Mouse (Mus musculus): ENCODE data around the gene Rgcc. TPM values are rescaled to one million over a fixed set of nuclear protein-coding genes. Genes with fewer than 3 reads are reported as not detected.

The Rgcc gene
- total and polyA plus RNA-seq, 3 experiments: 2.2 to 5.2 (median 2.3) TPM

DNA sequence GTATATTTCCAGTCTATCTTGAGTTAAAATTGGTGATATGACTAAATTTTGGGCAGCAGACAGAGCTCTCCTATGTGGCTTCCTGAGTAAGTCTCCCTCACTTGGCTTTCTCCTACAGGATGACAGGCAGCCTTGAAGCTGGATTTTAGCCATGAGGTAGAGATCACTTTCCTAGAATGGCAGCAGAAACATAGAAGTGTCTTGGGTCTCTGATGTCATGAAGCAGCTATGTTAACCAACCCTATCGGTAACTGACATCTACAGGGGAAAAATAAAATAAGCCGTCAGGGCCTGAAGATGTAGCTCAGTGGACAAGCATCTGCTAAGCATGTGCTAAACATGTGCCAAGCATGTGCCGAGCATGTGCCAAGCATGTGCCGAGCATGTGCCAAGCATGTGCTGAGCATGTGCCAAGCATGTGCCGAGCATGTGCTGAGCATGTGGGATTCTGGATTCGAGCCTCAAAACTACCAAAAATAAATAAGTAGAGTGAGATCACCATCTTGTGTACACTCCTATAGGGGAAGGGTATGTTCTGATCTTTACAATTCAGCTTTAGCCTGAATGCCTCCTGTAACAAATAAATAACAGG is 3.5 kb upstream of the Rgcc start:
- peaks cover 3% of the 10 kb centered on the region for H3K9me3 ChIP-seq (replicated peaks; ENCODE audit: low read length)
- in situ Hi-C loops (cut with MboI; ENCODE audit: low pct_ligation_motif_present, low pct_unique_long_range_greater_than_20kb, low sequenced_read_pairs) (loop anchor here (5.0 to 10.0 kb wide), 2 partner anchors 38 to 180 kb away; no protein-coding TSS in a partner anchor), dilution Hi-C loops (cut with MboI; ENCODE audit: extremely low pct_ligation_motif_present, extremely low pct_unique_long_range_greater_than_20kb, low sequenced_read_pairs) (no loop called here)
- peaks cover 10 to 15% of the 10 kb centered on the region in 2 experiments for H3K4me1 ChIP-seq (ENCODE audit: control insufficient read depth in 1 of 2, insufficient read depth in 2 of 2)
- H3K36me3 ChIP-seq (replicated peaks in 1 of 2; ENCODE audit: control insufficient read depth in 1 of 2, insufficient read depth in 1 of 2, low read length in 1 of 2): no peaks in the 10 kb centered on the region
- no peaks in the 10 kb centered on the region for H3K79me2 ChIP-seq (replicated peaks; ENCODE audit: control insufficient read depth, extremely low read depth, insufficient read depth, poor library complexity, severe bottlenecking)
- TF ChIP-seq MAZ (IDR thresholded peaks at IDR 0.05; ENCODE audit: low read depth, low read length) (no peak), BHLHE40 (IDR thresholded peaks at IDR 0.05; ENCODE audit: low read depth, low read length) (peak; percentile 72)
- H3K9ac ChIP-seq (ENCODE audit: insufficient read depth, low read depth): no peak overlapping the region
- H3K27me3 ChIP-seq (replicated peaks): peaks cover 8% of the 10 kb centered on the region
- H3K27ac ChIP-seq (ENCODE audit: insufficient read depth, low read depth): no peak overlapping the region
- H3K4me3 ChIP-seq (replicated peaks in 1 of 3; ENCODE audit: low read depth in 2 of 3, low read length in 2 of 3, poor library complexity in 1 of 3): no peak overlapping the region
- no peak for DNase-seq (ENCODE audit: extremely low read depth)
- H3K4me2 ChIP-seq (ENCODE audit: insufficient read depth, low read depth, poor library complexity, severe bottlenecking): no peak overlapping the region

DNA sequence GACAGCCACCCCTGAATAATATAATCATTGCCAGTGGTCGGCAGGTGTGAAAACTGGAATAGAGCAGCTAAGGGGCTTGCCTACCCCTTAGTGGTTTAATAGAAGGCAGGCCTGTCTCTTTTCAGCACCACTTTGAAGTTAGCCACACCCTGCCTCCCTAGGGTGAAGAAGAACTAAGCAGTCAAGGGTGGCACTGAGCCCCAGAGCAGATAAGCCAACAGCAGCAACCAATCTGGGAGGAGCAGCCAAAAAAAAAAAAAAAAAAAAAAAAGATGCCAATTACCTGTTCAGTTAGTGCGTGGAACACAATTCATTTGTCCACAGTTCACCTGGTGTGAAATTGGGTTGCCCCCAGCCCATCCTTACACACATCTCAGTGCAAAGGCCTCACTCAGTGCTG is 1.7 kb upstream of the Rgcc start:
- H3K27ac ChIP-seq (ENCODE audit: insufficient read depth, low read depth): no peak overlapping the region
- dilution Hi-C loops (cut with MboI; ENCODE audit: extremely low pct_ligation_motif_present, extremely low pct_unique_long_range_greater_than_20kb, low sequenced_read_pairs): no loop called here

DNA sequence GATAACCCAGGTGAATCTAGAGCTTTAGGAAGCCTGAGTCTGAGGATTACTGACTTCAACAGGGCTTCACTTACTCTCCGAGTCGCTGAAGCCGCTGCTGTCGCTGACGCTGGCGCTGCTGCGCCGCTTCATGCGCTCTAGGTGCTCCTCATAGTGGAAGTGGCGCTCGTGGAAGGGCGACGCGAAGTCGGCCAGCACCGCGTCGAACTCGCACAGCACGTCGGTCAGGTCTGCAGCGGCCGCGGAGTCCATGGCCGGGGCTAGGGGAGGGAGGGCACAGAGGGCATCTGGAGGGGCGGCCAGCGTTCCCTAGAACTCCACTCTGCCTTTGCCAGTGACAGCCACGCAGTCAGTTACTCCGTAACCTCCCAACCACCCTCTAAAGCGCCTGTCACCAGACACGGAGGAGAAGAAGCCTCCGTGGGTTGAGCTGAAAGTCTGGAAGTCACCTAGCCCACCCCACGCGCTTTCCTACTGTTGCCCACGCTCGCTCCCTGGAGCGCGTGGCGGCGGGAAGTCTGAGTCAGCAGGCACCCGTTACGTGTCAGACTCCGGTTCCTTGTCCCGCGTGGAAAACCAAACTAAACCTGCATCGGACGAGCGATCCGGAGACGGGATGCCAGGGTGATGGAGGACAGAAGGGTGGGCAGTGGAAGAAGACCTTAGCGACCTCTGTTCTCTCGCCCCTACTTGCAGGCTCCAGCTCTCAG is 649 bp downstream of the Rgcc start:
- Histone ChIP-seq H3K79me2 (replicated peaks; ENCODE audit: control insufficient read depth, extremely low read depth, insufficient read depth, poor library complexity, severe bottlenecking) (no peaks in the 10 kb centered on the region), H3K27ac (ENCODE audit: insufficient read depth, low read depth) (no peak overlapping the region), H3K27me3 (replicated peaks) (peaks cover 17% of the 10 kb centered on the region), H3K4me3 (replicated peaks in 1 of 3; ENCODE audit: low read depth in 2 of 3, low read length in 2 of 3, poor library complexity in 1 of 3) (peak overlapping the region; percentile 31 to 37 (median 34)), H3K36me3 (replicated peaks in 1 of 2; ENCODE audit: control insufficient read depth in 1 of 2, insufficient read depth in 1 of 2, low read length in 1 of 2) (no peaks in the 10 kb centered on the region), H3K9ac (ENCODE audit: insufficient read depth, low read depth) (no peak overlapping the region), H3K4me1 (ENCODE audit: control insufficient read depth in 1 of 2, insufficient read depth in 2 of 2) (peaks cover 10 to 33% of the 10 kb centered on the region in 2 experiments), H3K4me2 (ENCODE audit: insufficient read depth, low read depth, poor library complexity, severe bottlenecking) (peak overlapping the region; percentile 73), H3K9me3 (replicated peaks; ENCODE audit: low read length) (peaks cover 3% of the 10 kb centered on the region)
- TF ChIP-seq ZMIZ1 (IDR thresholded peaks at IDR 0.05; ENCODE audit: low read depth, low read length) (0 out of 2 replicates have a peak, but pooled peaks have one; percentile 12), POLR2AphosphoS2 (IDR thresholded peaks at IDR 0.05; ENCODE audit: low read depth, low read length) (no peak)
- dilution Hi-C loops (cut with MboI; ENCODE audit: extremely low pct_ligation_motif_present, extremely low pct_unique_long_range_greater_than_20kb, low sequenced_read_pairs) (no loop called here), in situ Hi-C loops (cut with MboI; ENCODE audit: low pct_ligation_motif_present, low pct_unique_long_range_greater_than_20kb, low sequenced_read_pairs) (loop anchor here (5.0 to 10.0 kb wide), 2 partner anchors 33 to 176 kb away; no protein-coding TSS in a partner anchor)
- no peak for DNase-seq (ENCODE audit: extremely low read depth)

More for the DNA sequence above, 1.7 kb upstream of the Rgcc start:
- H3K79me2 ChIP-seq (replicated peaks; ENCODE audit: control insufficient read depth, extremely low read depth, insufficient read depth, poor library complexity, severe bottlenecking): no peaks in the 10 kb centered on the region
- in situ Hi-C loops (cut with MboI; ENCODE audit: low pct_ligation_motif_present, low pct_unique_long_range_greater_than_20kb, low sequenced_read_pairs): loop anchor here (5.0 to 10.0 kb wide), 2 partner anchors 36 to 178 kb away; no protein-coding TSS in a partner anchor
- peaks cover 15% of the 10 kb centered on the region for H3K27me3 ChIP-seq (replicated peaks)
- no peaks in the 10 kb centered on the region for H3K36me3 ChIP-seq (replicated peaks in 1 of 2; ENCODE audit: control insufficient read depth in 1 of 2, insufficient read depth in 1 of 2, low read length in 1 of 2)
- TF ChIP-seq ZNF384 (IDR thresholded peaks at IDR 0.05; ENCODE audit: low read depth, low read length): peak; percentile 28; the same call in 1 of the 2 replicates
- TF ChIP-seq SIN3A (IDR thresholded peaks at IDR 0.05; ENCODE audit: low read length): no peak
- H3K4me2 ChIP-seq (ENCODE audit: insufficient read depth, low read depth, poor library complexity, severe bottlenecking): no peak overlapping the region
- no peak overlapping the region for H3K9ac ChIP-seq (ENCODE audit: insufficient read depth, low read depth)
- H3K9me3 ChIP-seq (replicated peaks; ENCODE audit: low read length): peaks cover 3% of the 10 kb centered on the region
- DNase-seq (ENCODE audit: extremely low read depth): no peak
- no peak overlapping the region for H3K4me3 ChIP-seq (replicated peaks in 1 of 3; ENCODE audit: low read depth in 2 of 3, low read length in 2 of 3, poor library complexity in 1 of 3)
- H3K4me1 ChIP-seq (ENCODE audit: control insufficient read depth in 1 of 2, insufficient read depth in 2 of 2): peaks cover 13 to 22% of the 10 kb centered on the region in 2 experiments
